Mouse (Mus musculus) C2C12 (cell line): ENCODE results near the gene Ccdc121.

Experiments used
- CTCF ChIP-seq: IDR thresholded peaks from one replicate; pipeline ENCODE4 v1.5.1; 2011; ENCODE audit not compliant: control insufficient read depth, insufficient read depth, insufficient read length
- MAX ChIP-seq: IDR thresholded peaks from one replicate; pipeline ENCODE4 v1.6.1; 2011; ENCODE audit warnings: mild to moderate bottlenecking, control low read depth
- USF1 ChIP-seq: IDR thresholded peaks from one replicate; pipeline ENCODE4 v1.6.1; 2011; ENCODE audit warnings: low read depth, mild to moderate bottlenecking, control low read depth, moderate library complexity

GRCm38 (mm10) chr1:181476557-181476956 is 34.7 kb downstream of the Ccdc121 start:
- TF ChIP-seq CTCF = no peak
- no peak for TF ChIP-seq MAX
- no peak for TF ChIP-seq USF1
